Mouse (Mus musculus) thymus, adult 18-20 months (tissue): Measurements from ENCODE around the gene Pak4.
A peak's percentile ranks its signal among the peaks of the same experiment; 100 is the strongest.
"Not testable (repeated sequence)": the region's sequence is repeated elsewhere in the genome, so short reads cannot be mapped to it uniquely, and the experiment has no call there.

Source experiments
- DNase-seq, 2 experiments: peaks; one replicate each; pipeline ENCODE4 v3.0.0; 2022; ENCODE audit warnings: mixed read lengths in 2 of 2

Pak4 gene

DNA sequence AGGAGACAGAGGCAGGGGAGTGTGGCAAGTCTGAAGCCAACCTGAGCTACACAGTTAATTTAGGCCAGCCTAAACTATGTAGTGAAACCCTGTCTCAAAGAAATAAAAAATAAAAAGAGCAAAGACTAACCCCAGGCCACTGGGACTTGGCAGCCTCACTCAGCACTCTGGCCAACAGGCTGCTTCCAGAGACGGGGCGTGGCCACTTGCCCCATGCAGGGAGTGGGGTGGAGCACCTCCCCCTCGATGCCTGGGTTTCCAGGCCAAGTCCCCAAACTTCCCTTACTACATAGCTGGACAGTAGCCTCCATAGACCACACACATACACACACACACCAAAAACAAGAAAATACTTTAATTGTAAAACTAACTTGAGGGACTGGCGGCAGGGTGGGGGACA, 39.5 kb downstream of the Pak4 start:
- peak in 1 of 2 experiments; percentile 29 for DNase-seq

DNA sequence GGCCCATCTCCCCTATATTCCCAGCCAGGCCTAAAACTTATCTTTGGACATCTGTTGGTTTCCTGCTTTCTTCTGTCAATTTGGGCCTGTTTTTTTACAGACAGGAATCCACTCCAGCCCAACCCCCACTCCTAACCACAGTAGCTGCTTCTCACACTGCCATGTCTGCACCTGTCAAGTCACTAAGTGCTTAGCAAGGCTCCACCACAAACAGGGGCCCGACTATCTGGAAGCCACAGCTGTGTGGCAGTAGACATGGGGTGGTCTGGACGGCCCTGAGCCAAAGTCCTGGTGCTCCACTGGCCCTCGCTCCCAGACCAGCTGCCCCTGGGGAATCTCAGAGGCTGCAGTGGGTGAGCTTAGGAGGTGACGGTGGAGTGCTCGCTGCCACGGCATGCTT, 40.3 kb downstream of the Pak4 start:
- peak; percentile 77 to 86 for DNase-seq

DNA sequence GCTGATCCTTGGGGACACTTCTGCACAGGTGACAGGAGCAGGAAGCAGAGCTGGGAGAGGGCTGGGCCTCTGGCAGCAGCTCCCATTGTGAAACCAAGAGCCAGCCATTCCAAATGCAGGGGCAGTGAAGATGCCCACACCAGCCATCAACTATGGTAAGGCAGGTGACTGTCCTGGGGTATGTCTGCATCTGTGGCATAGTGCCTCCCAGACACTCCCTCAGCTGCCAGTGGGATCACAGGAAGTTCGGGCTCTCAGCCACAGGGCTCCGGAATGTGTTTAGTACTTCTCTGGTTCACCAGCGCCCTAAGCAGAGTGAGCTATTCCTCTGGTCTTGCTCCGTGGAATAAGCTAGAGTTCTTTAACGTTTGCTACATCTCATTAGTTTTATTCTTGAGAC, 40.9 kb downstream of the Pak4 start:
- no peak for DNase-seq

DNA sequence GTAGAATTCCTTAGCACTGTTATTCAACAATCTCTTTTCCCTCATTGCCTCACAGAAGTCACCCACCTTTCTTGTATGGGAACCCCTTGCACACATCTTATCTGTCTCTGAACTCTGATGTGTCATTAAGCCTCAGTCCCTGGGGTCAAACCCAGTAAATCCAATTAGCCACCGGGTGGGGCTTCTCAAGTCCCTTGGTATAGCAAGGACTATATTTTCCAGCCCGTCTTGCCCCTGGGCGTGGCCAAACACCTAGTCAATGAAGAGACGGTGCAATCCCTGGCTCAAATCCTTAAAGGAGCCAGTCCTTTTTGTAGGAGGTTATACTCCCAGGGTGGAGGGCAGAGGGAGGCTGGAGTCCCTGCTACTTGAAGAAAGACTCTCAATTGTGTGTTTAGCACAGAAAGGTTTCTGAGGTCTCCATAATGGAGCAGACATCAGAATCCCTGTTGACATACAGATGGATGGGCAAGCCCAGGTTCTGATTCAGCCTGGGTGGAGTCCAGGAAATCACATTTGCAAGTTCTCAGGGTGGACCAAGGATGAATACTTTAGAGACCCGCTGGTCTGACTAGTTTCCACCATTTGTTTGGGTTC, 41.9 kb downstream of the Pak4 start:
- no peak for DNase-seq

DNA sequence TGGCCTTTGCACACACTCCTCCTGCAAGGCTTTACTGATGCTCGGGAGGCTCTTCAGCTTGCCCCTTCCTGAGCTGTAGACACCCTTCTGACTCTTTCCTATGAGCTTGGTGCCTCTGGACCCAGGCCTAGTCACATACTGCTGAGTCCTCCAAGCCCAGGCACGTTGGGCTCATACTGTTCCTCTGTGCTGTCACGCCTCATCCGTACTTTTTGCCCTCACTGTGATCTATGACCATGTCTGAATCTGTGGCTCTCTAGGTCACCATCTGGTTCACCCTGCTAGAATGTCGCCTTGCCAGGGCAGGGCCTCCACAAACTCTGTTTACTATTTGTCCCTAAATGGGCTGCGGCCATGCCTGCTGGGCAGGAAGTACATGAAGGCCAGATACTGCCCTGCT, 44.9 kb downstream of the Pak4 start:
- DNase-seq: no peak

DNA sequence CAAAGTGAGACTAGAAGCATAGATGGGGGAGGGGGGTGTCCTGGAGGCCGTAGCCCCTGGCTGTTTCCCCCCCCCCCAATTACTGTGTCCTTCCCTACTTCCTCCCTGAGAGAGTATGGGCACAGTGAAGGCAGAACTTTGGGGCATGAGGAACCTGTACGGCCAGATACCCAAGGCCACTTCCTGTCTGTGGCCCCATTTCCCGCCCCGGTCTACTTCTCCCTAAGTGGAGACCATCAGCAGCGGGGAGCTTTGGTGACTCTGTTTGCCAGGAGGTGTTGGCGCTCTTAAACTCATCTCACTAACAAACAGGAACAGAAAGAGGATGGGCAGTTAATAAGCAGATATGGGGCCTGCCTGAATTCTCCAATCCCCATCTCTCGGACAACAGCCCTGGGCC, 50.4 kb downstream of the Pak4 start:
- DNase-seq: no peak

DNA sequence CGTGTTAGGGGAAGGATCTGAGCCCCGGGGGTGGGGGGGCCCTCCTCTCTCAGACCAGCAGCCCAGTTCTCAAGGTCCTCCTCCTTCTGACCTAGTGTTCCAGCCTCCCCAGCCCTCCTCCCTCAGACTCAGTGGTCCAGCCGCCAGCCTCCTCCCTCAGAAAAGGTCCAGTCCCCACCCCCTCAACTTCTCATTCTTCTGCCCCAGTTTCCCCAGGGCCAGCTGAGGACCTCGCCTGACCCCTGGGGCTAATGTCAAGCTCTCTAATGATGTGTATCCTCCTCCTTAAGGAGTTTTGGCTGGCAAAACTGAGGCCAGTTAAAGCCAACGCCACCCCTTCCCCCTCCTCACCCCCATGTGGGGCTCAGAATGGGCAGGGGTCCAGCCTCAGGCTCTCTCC, 50.8 kb downstream of the Pak4 start, which contains the start of gene Nccrp1:
Gene Nccrp1, minus strand, starts transcription at position 101 of the 400 bp plus-strand sequence.
- no peak for DNase-seq

DNA sequence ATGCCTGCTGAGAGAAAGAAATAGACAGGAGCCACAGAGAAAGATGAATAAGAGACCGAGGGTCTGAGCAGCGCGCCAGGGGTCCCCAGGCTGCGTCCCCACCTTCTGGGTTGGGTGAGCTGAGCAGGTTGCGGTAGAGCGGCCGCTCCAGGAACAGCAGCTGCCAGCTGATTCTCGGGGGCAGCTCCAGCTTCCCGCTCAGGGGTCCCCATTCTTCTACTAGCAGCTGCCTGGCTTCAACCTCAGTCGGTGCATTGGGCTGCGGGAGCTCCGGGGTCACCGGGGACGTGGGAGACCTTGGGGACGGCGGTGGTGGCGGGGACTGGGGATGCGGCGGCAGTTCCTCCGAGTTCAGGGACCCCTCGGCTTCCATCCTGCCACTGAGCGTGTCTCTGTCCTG, 51.3 kb downstream of the Pak4 start:
- DNase-seq: peak in 1 of 2 experiments; percentile 5

DNA sequence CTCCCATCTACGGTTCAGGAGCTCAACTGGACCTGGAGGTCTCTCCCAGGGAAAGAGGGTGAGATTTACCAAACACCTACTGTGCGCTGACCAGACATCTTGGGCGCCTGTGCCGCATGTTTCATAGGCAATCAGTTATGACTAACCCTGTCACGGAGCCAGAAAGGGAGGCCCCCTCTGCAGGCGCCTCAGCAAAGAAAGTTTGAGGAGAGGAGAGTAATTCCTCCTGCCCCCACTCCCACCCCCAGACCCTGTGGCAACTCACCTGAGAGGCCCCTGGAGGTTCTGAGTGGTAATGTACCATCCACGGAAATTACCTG, 52.1 kb downstream of the Pak4 start:
- no peak for DNase-seq

DNA sequence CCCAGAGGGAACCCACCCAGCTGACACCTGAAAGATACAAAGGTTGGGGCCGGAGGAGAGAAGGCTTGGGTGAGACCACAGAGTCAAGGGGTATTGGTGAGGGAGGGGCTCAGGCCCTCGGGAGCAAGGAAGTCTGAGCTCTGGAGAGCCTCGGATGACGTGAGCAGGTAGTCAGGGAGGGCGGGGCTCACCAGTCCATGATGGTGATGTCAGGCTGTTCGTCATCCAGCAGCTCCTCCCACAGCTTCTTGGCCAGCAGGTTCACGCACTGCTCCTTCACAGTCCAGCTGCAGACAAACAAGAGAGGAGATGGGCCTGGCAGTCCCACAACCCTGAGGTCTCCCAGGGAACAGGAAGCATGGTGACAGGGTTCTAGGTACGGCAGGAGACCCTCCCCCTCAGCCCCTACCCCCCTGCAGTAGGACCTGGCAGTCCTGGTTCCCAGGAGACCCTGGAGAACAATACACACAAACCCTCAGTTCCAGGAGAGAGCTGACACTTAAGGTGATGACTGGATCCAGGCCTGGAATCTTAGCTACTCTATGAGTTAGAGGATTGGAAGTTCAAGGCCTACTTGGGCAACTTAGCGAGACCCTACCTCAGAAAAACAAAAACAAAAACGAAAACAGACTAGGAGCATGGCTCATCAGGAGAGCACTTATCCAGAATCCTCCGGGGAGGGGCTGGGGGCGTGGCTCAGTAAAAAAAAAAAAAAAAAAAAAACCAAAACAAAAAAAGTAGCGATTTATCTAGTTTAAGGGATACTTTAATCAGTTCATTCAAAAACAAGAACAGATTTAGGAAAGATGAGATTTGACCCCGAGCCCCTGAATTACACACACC, 52.7 kb downstream of the Pak4 start:
- DNase-seq: peak in 1 of 2 experiments; percentile 4

DNA sequence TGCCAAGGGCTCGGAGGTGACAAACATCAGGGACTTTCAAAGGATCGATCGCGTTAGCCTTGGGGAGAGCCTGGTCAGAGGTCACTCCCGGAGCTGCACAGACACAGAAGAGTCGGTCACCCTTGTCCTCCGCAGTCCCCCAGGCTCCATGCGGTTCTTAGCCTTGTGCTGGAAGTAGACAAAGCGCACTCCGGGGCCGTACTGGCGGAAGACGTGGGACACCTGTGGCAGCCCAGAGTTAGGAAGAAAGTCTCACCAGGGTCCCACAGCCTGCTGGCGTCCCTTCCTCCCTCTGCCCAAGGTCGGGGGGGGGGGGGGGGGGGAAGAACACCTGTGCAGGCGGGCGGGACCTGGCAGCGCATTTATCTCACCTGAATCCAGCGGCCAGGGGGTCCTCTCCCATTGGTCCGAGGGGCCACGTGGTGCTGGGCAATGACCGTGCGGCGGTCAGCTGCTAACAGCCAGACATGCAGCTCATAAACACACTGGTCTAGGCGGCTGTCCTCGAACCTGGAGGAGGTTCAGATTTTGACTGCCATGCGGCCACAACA, 53.9 kb downstream of the Pak4 start:
- no peak for DNase-seq

DNA sequence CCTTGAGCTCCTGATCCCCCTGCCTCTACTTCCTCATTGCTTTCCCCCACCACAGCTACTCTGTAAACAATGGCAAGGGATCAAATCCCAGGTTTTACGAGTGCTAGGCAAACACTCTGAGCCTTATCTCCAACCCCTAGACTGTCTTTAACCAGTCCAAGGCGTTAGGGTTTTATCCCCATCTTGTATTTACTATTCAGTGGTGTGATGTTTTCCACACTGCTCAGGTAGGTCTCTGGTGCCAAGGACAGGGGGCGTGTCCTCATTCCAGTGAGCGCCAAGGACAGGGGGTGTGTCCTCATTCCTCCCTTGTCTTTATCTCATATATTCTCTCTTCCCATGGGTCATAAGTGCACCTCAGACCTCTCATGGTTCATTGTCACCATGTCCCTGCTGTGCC, 57.5 kb downstream of the Pak4 start, which contains the start of gene Sycn:
Gene Sycn, plus strand, starts transcription at position 360 of the 400 bp plus-strand sequence.
- DNase-seq: no peak

DNA sequence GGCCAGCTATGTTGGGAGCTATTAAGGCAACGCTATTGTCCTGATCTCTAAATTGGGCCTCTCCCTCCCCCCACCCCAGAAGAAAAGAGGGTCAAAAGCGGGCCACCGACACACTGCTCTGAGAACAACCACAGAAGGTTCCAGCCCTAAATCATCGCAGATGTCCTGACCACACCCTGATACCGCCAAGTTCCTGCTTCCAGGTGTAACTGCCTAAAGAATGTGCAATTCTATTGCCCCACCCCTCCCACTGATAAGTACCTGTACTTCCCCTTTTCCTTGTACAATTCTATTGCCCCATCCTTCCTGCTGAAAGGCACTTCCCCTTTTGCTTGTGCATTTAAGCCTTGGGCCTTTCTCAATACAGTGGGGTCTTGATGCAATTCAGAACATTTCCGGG, 59.1 kb downstream of the Pak4 start:
- not testable (repeated sequence) for DNase-seq

DNA sequence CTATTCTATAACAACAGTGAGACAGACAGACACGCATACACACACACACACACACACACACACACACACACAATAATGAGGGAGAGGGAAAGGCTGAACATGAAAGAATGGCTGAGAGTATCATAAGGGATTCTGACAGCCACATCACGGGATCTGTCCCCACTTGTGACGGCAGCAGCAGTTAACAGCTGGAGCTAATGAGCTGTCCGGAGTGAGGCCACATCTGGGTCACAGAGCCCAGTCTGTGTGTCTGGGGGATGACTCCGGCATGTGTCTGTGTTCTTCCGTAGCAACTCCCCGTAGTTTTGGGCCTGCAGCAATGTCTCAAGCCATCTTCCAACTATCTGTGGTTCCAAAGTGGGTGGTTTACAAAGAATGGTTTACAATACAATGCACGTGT, 66.0 kb downstream of the Pak4 start:
- no peak for DNase-seq

DNA sequence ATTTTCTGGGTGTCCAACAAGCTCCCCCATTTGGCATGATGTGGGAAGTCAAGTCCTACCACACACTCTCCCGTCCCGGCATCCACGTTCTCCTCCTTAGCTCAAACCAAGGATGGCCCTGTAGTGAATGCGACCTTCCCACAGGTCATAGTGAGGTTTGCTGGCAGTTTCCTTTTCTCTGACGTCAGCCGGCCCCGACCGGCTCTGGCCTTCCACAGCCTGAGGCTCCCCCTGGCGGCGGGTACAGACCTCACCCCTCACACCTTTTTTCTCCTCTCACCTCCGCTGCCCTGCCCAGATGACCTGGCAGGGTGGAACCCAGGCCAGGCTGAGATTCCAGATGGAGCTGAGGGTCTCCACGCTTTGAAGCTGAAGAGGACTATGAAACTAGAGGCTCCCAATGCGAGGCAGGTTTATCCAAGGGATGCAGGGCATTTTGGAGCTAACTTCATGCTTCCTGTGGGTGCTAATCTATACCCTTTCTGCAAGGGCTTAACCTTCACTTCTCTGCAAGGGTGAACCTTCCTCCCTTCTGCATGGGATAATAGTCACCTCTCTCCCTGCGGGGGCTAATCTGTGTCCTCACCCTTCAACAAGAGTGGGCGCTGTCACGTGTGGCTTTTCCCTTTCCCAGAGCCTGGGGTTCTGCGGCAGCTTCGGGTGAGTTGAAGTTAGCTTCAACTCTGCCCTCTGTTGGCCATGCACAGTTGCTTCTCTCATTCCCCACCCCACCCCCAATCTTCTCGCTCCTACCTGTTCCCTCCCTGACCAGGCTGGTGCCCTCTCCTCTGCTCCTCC, 69.9 kb downstream of the Pak4 start:
- peak; percentile 72 to 79 for DNase-seq

DNA sequence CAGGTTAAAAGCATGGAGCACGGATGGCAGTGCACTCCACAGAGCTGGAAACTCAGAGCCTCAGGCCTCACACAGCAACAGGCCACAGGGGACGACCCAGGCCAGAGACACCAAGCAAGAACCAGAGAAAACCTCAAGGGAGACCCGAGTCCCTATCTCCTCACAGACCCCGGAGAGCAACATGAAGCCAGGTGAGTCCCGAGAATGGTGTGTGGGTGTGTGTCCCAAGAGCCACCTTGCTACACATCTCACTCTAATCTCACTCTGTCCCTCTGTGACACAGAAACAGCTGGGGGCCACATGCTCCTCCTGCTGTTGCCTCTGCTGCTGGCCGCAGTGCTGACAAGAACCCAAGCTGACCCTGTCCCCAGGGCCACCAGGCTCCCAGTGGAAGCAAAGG, 75.4 kb downstream of the Pak4 start, which contains the start of gene Ifnl3:
Gene Ifnl3, plus strand, starts transcription at position 301 of the 400 bp plus-strand sequence.
- not testable (repeated sequence) for DNase-seq

DNA sequence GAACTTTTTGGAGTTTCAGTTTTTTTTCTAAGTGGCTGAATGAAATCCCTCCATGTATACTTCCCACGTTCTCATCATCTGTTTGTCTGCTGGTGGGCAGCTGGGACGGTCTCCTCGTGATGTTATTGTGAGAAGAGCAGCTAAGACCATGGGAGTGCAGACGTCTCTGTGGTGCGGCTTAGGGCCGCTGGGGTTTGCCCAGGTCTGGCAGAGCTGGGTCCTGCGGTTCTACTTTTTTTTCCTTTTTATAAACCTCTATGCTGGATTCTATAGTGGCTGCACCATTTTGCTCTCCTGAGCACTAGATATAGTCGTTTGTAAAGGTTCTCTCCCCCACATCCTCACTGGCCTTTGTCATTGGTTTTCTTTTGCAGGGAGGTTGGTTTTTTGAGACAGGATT, 86.5 kb downstream of the Pak4 start:
- no peak for DNase-seq

DNA sequence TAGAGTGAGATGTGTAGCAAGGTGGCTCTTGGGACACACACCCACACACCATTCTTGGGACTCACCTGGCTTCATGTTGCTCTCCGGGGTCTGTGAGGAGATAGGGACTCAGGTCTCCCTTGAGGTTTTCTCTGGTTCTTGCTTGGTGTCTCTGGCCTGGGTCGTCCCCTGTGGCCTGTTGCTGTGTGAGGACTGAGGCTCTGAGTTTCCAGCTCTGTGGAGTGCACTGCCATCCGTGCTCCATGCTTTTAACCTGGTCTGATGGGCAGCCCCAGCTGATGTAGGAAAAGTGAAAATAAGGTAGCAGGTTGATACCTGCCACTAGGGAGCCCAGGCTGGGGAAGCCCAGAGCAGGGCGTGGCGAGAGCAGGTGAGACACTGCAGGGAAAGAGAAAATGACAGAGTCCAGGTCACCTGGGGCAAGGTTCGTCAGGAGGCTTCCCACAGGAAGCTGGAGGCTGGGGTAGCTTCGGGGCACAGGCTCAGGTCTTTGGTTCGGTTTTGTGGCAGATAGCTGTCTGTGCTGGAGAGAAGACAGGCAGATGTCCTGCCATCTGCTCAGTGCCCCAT, 87.5 kb downstream of the Pak4 start, which contains the start of gene Ifnl2:
Gene Ifnl2, minus strand, starts transcription at position 51 of the 570 bp plus-strand sequence.
- DNase-seq: not testable (repeated sequence)

DNA sequence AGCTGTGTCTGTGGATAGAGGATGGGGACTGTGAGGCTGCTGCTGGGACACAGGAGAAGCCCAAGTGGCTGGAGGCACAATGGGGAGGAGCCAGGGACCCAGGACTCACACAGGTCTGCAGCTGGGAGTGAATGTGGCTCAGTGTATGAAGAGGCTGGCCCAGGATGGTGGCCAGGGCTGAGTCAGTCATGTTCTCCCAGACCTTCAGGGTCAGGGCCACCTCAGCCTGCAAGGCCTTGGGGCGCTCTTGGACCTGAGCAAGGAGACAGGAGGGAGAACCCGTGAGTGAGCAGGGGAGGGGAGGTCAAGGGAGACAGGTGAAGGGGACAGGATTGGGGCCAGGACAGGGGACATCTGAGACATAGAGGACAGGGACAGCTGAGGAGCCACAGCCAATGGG, 88.9 kb downstream of the Pak4 start:
- DNase-seq: not testable (repeated sequence)
